In the genomic region with DNA sequence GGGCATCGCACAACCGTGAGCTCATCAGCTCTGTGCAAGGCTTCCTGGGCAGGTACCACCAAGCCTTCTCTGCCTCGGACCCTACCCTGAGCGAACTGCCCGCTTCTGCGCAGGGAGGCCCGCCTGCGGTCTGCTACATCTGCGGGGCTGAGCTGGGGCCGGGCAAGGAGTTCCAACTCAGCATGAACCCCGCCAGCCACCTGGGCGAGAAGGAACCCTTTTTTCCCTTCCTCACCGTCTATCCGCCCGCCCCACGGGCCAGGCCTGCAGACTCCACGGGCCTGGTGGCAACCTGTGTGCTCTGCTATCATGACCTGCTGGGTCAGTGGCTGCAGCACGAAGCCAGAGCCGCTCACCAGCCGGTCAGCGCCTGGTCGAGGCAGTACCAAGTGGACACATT, we compare ENCODE assay signal across 9 mouse cellular contexts. TPM values are rescaled to one million over a fixed set of nuclear protein-coding genes. Genes with fewer than 3 reads are reported as not detected.
DNase-seq lines count a peak whose midpoint lies in the region; ATAC-seq and TF ChIP-seq lines count a peak whose summit lies in the region.
"Had no signal": no experiment of that assay in that cellular context is flagged by ENCODE, and none has a peak within 500 bp of the region (broad histone marks: within the 10 kb centered on the region; RNA-seq: fewer than 3 reads in every experiment).

No protein-coding gene starts in this region.

- no peak for TF ChIP-seq POLR2A in embryonic fibroblast, embryonic 13.5 days (IDR thresholded peaks at IDR 0.05; ENCODE audit: low read depth, low read length)
- TF ChIP-seq POLR2A in olfactory bulb, adult 2 months (IDR thresholded peaks at IDR 0.05; ENCODE audit: insufficient read depth, low read depth, low read length): no peak

- TF ChIP-seq CTCF in lung, embryonic 14.5 days (IDR thresholded peaks at IDR 0.05; ENCODE audit: low read depth): no peak
- TF ChIP-seq CTCF in embryonic fibroblast, embryonic 13.5 days (IDR thresholded peaks at IDR 0.05; ENCODE audit: borderline replicate concordance, insufficient read depth, low read length): no peak
- TF ChIP-seq CTCF in olfactory bulb, adult 2 months (IDR thresholded peaks at IDR 0.05; ENCODE audit: insufficient read depth, low read depth, low read length): no peak

- no peaks in the 10 kb centered on the region for H3K9me3 ChIP-seq in lung, embryonic 14.5 days (ENCODE audit: low read depth, low read length)
- H3K9me3 ChIP-seq in limb, embryonic 10.5 days (replicated peaks): no peaks in the 10 kb centered on the region

- DNase-seq in lung, embryonic 14.5 days: no peak
- DNase-seq in lung, postnatal 4 days: no peak
- peak; percentile 64 for DNase-seq in limb, embryonic 10.5 days (ENCODE audit: low spot score)
- DNase-seq in spleen, postnatal 4 days (ENCODE audit: low spot score in 2 of 2): no peak
- DNase-seq in layer of hippocampus, postnatal 25 days (ENCODE audit: extremely low spot score in 1 of 2, low spot score in 1 of 2): no peak
- no peak for DNase-seq in T-cell, adult 2 months (ENCODE audit: low spot score)

- H3K9ac ChIP-seq in lung, embryonic 14.5 days: peak overlapping the region; percentile 68

- H3K4me3 ChIP-seq in lung, embryonic 14.5 days (ENCODE audit: low read depth, low read length): peak overlapping the region; percentile 63
- peak overlapping the region; percentile 43 for H3K4me3 ChIP-seq in embryonic fibroblast, embryonic 13.5 days (ENCODE audit: insufficient read depth, low read length)
- H3K4me3 ChIP-seq in limb, embryonic 10.5 days: peak overlapping the region; percentile 76
- peak overlapping the region; percentile 87 for H3K4me3 ChIP-seq in olfactory bulb, adult 2 months (ENCODE audit: insufficient read depth, low read depth, low read length)

- peaks cover 27% of the 10 kb centered on the region for H3K27me3 ChIP-seq in lung, embryonic 14.5 days (ENCODE audit: insufficient read depth, low read length)
- H3K27me3 ChIP-seq in limb, embryonic 10.5 days (ENCODE audit: low read depth, poor library complexity, severe bottlenecking): peaks cover 27% of the 10 kb centered on the region

- H3K4me1 ChIP-seq in lung, embryonic 14.5 days (ENCODE audit: insufficient read depth): peaks cover 34% of the 10 kb centered on the region
- H3K4me1 ChIP-seq in embryonic fibroblast, embryonic 13.5 days (ENCODE audit: control insufficient read depth, insufficient read depth, low read length): peaks cover 24% of the 10 kb centered on the region
- H3K4me1 ChIP-seq in limb, embryonic 10.5 days: peaks cover 95% of the 10 kb centered on the region
- H3K4me1 ChIP-seq in olfactory bulb, adult 2 months (ENCODE audit: control insufficient read depth, insufficient read depth, low read length): peaks cover 86% of the 10 kb centered on the region

- ATAC-seq in lung, embryonic 14.5 days (ENCODE audit: insufficient read depth): no peak; the same call in 1 of the 2 replicates
- ATAC-seq: activated CD4-positive, CD25-positive, alpha-beta regulatory T cell, adult 4 months had no signal

- H3K4me2 ChIP-seq in lung, embryonic 14.5 days: peak overlapping the region; percentile 96

- 7% methylated on average over 22 of the region's 22 CpGs for WGBS in lung, embryonic 14.5 days
- WGBS in limb, embryonic 10.5 days: 5% methylated on average over 22 of the region's 22 CpGs
- 60% methylated on average over 22 of the region's 22 CpGs for WGBS in olfactory bulb, adult 2 months

- no peak overlapping the region for H3K27ac ChIP-seq in lung, embryonic 14.5 days (ENCODE audit: low read depth)
- H3K27ac ChIP-seq in embryonic fibroblast, embryonic 13.5 days (ENCODE audit: insufficient read depth, low read length): no peak overlapping the region
- H3K27ac ChIP-seq in limb, embryonic 10.5 days: peak overlapping the region; percentile 88
- H3K27ac ChIP-seq in olfactory bulb, adult 2 months (ENCODE audit: insufficient read depth, low read depth, low read length): no peak overlapping the region

- no peaks in the 10 kb centered on the region for H3K36me3 ChIP-seq in lung, embryonic 14.5 days (ENCODE audit: insufficient read depth)
- peaks cover 9% of the 10 kb centered on the region for H3K36me3 ChIP-seq in limb, embryonic 10.5 days

RNA-seq across cellular contexts. Expression of a gene that starts 1.8 kb away (rescaled TPM):
- 12.7 and 14.3 TPM in 2 replicates for polyA plus RNA-seq in lung, embryonic 14.5 days (2014; fragmentation: Nextera tagmentation; extraction: Ambion mirVana)
- polyA plus RNA-seq in embryonic fibroblast, embryonic 13.5 days (2011; ENCODE audit: insufficient read length, low read depth, missing spikeins): 13.4 and 15.8 TPM in 2 replicates
- polyA plus RNA-seq in limb, embryonic 10.5 days (2016; fragmentation: Nextera tagmentation; extraction: Ambion mirVana): 6.7 and 8.1 TPM in 2 replicates
- polyA plus RNA-seq in olfactory bulb, adult 2 months (2012; ENCODE audit: insufficient read depth, insufficient read length, low replicate concordance, missing spikeins): 42.5 and 91.1 TPM in 2 replicates
- 100 to 1,000 TPM; 121 to 145 TPM for total RNA-seq in layer of hippocampus, postnatal 25 days (2021)

RNA-seq across cellular contexts. Expression of a gene that starts 52.8 kb away (rescaled TPM):
- not detected in 2 replicates for polyA plus RNA-seq in lung, embryonic 14.5 days (2014; fragmentation: Nextera tagmentation; extraction: Ambion mirVana)
- not detected in 2 replicates for polyA plus RNA-seq in embryonic fibroblast, embryonic 13.5 days (2011; ENCODE audit: insufficient read length, low read depth, missing spikeins)
- 0.16 TPM in 1 of 2 replicates, not detected in the other for polyA plus RNA-seq in limb, embryonic 10.5 days (2016; fragmentation: Nextera tagmentation; extraction: Ambion mirVana)
- not detected in 2 replicates for polyA plus RNA-seq in olfactory bulb, adult 2 months (2012; ENCODE audit: insufficient read depth, insufficient read length, low replicate concordance, missing spikeins)
- under 1 TPM; 0.61 to 0.71 TPM for total RNA-seq in layer of hippocampus, postnatal 25 days (2021)
- polyA plus RNA-seq: activated CD4-positive, CD25-positive, alpha-beta regulatory T cell, adult 4 months had no signal
